Mouse (Mus musculus) liver, embryonic 12.5 days (tissue): ENCODE results near the gene Fmo2. TPM values are rescaled to one million over a fixed set of nuclear protein-coding genes. Genes with fewer than 3 reads are reported as not detected.

Source experiments
- ATAC-seq: fragments of 200-750 bp; cut with Nextera tagmentation; 2 replicates; pipeline ENCODE4 v1.8.0; 2017; ENCODE audit warnings: moderate number of reproducible peaks, mild to moderate bottlenecking, moderate library complexity
- H3K27ac ChIP-seq: fragments of 300-500 bp; sonication (generic); 2 replicates; pipeline ENCODE4 v1.5.1; 2016; ENCODE audit warnings: mild to moderate bottlenecking
- H3K27me3 ChIP-seq: fragments of 300-500 bp; sonication (generic); replicated peaks from 2 replicates; pipeline ENCODE4 v1.6.1; 2016; ENCODE audit warnings: mild to moderate bottlenecking, moderate library complexity
- H3K36me3 ChIP-seq: fragments of 300-500 bp; sonication (generic); 2 replicates; pipeline ENCODE4 v1.6.1; 2016; ENCODE audit warnings: mild to moderate bottlenecking, moderate library complexity
- H3K4me1 ChIP-seq: fragments of 300-500 bp; sonication (generic); 2 replicates; pipeline ENCODE4 v1.6.1; 2016
- H3K4me2 ChIP-seq: fragments of 300-500 bp; sonication (generic); 2 replicates; pipeline ENCODE4 v1.6.1; 2016; ENCODE audit warnings: mild to moderate bottlenecking, moderate library complexity
- H3K4me3 ChIP-seq: fragments of 300-500 bp; sonication (generic); 2 replicates; pipeline ENCODE4 v1.5.1; 2016; ENCODE audit warnings: mild to moderate bottlenecking, moderate library complexity
- H3K9ac ChIP-seq: fragments of 300-500 bp; sonication (generic); 2 replicates; pipeline ENCODE4 v1.6.1; 2016; ENCODE audit warnings: mild to moderate bottlenecking, moderate library complexity
- H3K9me3 ChIP-seq: fragments of 300-500 bp; sonication (generic); replicated peaks from 2 replicates; pipeline ENCODE4 v1.6.1; 2016; ENCODE audit warnings: mild to moderate bottlenecking, moderate library complexity
- WGBS: fragments of 180-500 bp; shearing (Covaris S2); methylation state at CpG from one replicate; pipeline ENCODE4 v1.1.7; 2016; ENCODE audit not compliant: insufficient replicate concordance; 5-methylcytosine and 5-hydroxymethylcytosine counted together
- polyA plus RNA-seq: library from polyadenylated mRNA; unstranded; fragments of >200 nt; fragmentation: Nextera tagmentation; extraction: Ambion mirVana; gene quantifications from 2 replicates; pipeline ENCODE4 v1.2.1, GENCODE M21; 2016

The Fmo2 gene
- polyA plus RNA-seq, 1 experiment from 2014 or later, result 0.07 TPM

GRCm38 (mm10) chr1:162930631-162931030 lies 32.1 kb upstream of the Fmo2 start:
- Histone ChIP-seq H3K27ac (no peak overlapping the region), H3K4me2 (no peak overlapping the region), H3K27me3 (no peaks in the 10 kb centered on the region), H3K4me1 (no peaks in the 10 kb centered on the region), H3K36me3 (no peaks in the 10 kb centered on the region), H3K4me3 (no peak overlapping the region), H3K9ac (no peak overlapping the region), H3K9me3 (no peaks in the 10 kb centered on the region)
- 48% methylated on average over 2 of the region's 2 CpGs for WGBS
- ATAC-seq, result no peak

DNA sequence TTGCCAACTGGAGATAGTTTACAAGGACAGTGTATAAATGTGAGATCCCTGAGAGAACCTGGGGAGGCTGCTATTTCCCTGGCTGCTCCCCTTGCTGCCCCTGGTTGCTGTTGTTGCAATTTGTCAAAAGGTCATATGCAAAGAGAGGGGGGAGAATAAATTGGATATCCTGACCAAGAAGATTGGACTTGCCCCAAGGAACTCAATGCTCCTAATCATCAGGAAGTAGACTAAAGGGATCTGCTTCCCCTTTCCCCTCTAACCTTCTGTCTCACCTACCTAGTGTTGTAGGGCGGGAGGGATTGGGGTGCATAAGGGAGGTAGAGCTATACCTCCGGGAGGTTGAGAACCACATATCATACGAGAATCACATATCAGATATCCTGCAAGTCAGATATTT lies 30.6 kb upstream of the Fmo2 start:
- WGBS, result 61% methylated on average over 3 of the region's 3 CpGs
- no peak overlapping the region for H3K4me3 ChIP-seq
- no peak overlapping the region for H3K4me2 ChIP-seq
- H3K27ac ChIP-seq, result no peak overlapping the region
- H3K36me3 ChIP-seq, result no peaks in the 10 kb centered on the region
- H3K9ac ChIP-seq, result no peak overlapping the region
- H3K9me3 ChIP-seq, result no peaks in the 10 kb centered on the region
- ATAC-seq, result no peak
- no peaks in the 10 kb centered on the region for H3K27me3 ChIP-seq
- H3K4me1 ChIP-seq, result no peaks in the 10 kb centered on the region

- ATAC-seq, result no peak
- H3K36me3 ChIP-seq, result no peaks in the 10 kb centered on the region
- H3K4me1 ChIP-seq, result no peaks in the 10 kb centered on the region
- H3K27me3 ChIP-seq, result no peaks in the 10 kb centered on the region
- WGBS, result 25% methylated on average over 1 of the region's 1 CpGs
- H3K27ac ChIP-seq, result no peak overlapping the region
- no peaks in the 10 kb centered on the region for H3K9me3 ChIP-seq
- H3K4me3 ChIP-seq, result no peak overlapping the region
- no peak overlapping the region for H3K9ac ChIP-seq
- H3K4me2 ChIP-seq, result no peak overlapping the region
Observed at GRCm38 (mm10) chr1:162925121-162925520, 26.6 kb upstream of the Fmo2 start.

- no peaks in the 10 kb centered on the region for H3K9me3 ChIP-seq
- no peaks in the 10 kb centered on the region for H3K36me3 ChIP-seq
- WGBS, result 63% methylated on average over 8 of the region's 8 CpGs
- H3K4me1 ChIP-seq, result no peaks in the 10 kb centered on the region
- no peak overlapping the region for H3K9ac ChIP-seq
- no peak overlapping the region for H3K4me2 ChIP-seq
- H3K27me3 ChIP-seq, result no peaks in the 10 kb centered on the region
- H3K27ac ChIP-seq, result no peak overlapping the region
- H3K4me3 ChIP-seq, result no peak overlapping the region
- ATAC-seq, result no peak
Observed at GRCm38 (mm10) chr1:162916661-162917060, 18.1 kb upstream of the Fmo2 start.

GRCm38 (mm10) chr1:162914932-162915556 lies 16.5 kb upstream of the Fmo2 start:
- no peaks in the 10 kb centered on the region for H3K27me3 ChIP-seq
- H3K4me1 ChIP-seq, result no peaks in the 10 kb centered on the region
- H3K36me3 ChIP-seq, result no peaks in the 10 kb centered on the region
- WGBS, result 72% methylated on average over 4 of the region's 4 CpGs
- no peak for ATAC-seq
- no peak overlapping the region for H3K4me2 ChIP-seq
- no peak overlapping the region for H3K9ac ChIP-seq
- H3K4me3 ChIP-seq, result no peak overlapping the region
- no peaks in the 10 kb centered on the region for H3K9me3 ChIP-seq
- no peak overlapping the region for H3K27ac ChIP-seq

DNA sequence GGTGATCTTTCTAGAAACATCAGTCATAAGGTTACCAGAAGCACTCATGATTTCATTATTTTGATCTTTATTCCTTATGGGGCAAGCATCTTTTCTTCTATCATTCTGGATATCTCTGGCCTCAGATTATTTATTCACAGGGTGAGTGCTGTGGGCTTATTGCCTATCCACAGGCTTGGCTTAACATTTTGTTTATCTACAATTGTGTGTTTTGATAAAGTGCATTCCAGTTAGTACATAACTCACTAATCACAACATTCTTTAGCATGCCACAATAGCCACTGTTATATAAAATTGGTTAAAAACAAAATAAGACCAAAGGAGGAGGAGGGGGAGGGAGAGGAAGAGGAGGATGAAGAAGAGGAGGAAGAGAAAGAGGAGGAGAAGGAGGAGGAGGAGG lies 13.6 kb upstream of the Fmo2 start:
- H3K9me3 ChIP-seq, result no peaks in the 10 kb centered on the region
- no peaks in the 10 kb centered on the region for H3K36me3 ChIP-seq
- H3K4me3 ChIP-seq, result no peak overlapping the region
- H3K4me1 ChIP-seq, result no peaks in the 10 kb centered on the region
- no peak overlapping the region for H3K4me2 ChIP-seq
- H3K9ac ChIP-seq, result no peak overlapping the region
- H3K27ac ChIP-seq, result no peak overlapping the region
- ATAC-seq, result no peak
- H3K27me3 ChIP-seq, result no peaks in the 10 kb centered on the region

- no peak overlapping the region for H3K4me3 ChIP-seq
- no peaks in the 10 kb centered on the region for H3K36me3 ChIP-seq
- H3K4me1 ChIP-seq, result no peaks in the 10 kb centered on the region
- H3K9me3 ChIP-seq, result no peaks in the 10 kb centered on the region
- no peak overlapping the region for H3K27ac ChIP-seq
- no peak for ATAC-seq
- H3K27me3 ChIP-seq, result no peaks in the 10 kb centered on the region
- H3K4me2 ChIP-seq, result no peak overlapping the region
- H3K9ac ChIP-seq, result no peak overlapping the region
- WGBS, result 78% methylated on average over 4 of the region's 4 CpGs
Observed at GRCm38 (mm10) chr1:162901879-162902278, 3.4 kb upstream of the Fmo2 start.

- 35% methylated on average over 6 of the region's 6 CpGs for WGBS
- H3K36me3 ChIP-seq, result no peaks in the 10 kb centered on the region
- H3K27ac ChIP-seq, result no peak overlapping the region
- no peaks in the 10 kb centered on the region for H3K9me3 ChIP-seq
- H3K4me3 ChIP-seq, result no peak overlapping the region
- no peaks in the 10 kb centered on the region for H3K4me1 ChIP-seq
- no peak for ATAC-seq
- H3K4me2 ChIP-seq, result no peak overlapping the region
- no peaks in the 10 kb centered on the region for H3K27me3 ChIP-seq
- no peak overlapping the region for H3K9ac ChIP-seq
Observed at GRCm38 (mm10) chr1:162895900-162896299, 2.6 kb downstream of the Fmo2 start.

DNA sequence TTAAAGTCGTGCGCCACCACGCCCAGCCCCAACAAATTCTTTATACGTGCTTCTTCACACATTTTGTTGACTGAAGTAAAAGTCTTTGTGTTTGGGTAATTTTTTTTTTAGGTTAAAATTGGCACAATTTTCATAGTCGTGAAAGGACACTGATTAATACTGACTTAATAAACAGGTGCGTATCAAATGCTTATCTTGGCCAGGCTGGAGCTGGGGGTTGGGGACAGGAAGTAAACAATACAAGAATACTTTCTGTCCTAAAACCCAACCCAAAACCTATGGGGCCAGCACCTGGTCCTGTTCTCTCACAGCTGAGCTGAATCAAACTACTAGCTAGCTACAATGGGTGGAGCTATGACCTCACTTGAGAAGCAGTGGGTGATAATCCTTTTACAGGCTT lies 5.5 kb downstream of the Fmo2 start:
- no peaks in the 10 kb centered on the region for H3K4me1 ChIP-seq
- no peaks in the 10 kb centered on the region for H3K9me3 ChIP-seq
- ATAC-seq, result no peak
- WGBS, result 68% methylated on average over 6 of the region's 6 CpGs
- H3K9ac ChIP-seq, result no peak overlapping the region
- no peak overlapping the region for H3K27ac ChIP-seq
- no peak overlapping the region for H3K4me2 ChIP-seq
- H3K27me3 ChIP-seq, result no peaks in the 10 kb centered on the region
- no peak overlapping the region for H3K4me3 ChIP-seq
- no peaks in the 10 kb centered on the region for H3K36me3 ChIP-seq

- Histone ChIP-seq H3K27ac (no peak overlapping the region), H3K4me2 (no peak overlapping the region), H3K4me3 (no peak overlapping the region), H3K9me3 (no peaks in the 10 kb centered on the region), H3K4me1 (no peaks in the 10 kb centered on the region), H3K27me3 (no peaks in the 10 kb centered on the region), H3K36me3 (no peaks in the 10 kb centered on the region), H3K9ac (no peak overlapping the region)
- 43% methylated on average over 6 of the region's 6 CpGs for whole genome bisulfite sequencing
- peak; percentile 40; the same call in 1 of the 2 replicates for ATAC-seq
Observed at GRCm38 (mm10) chr1:162891980-162892451, 6.5 kb downstream of the Fmo2 start.

DNA sequence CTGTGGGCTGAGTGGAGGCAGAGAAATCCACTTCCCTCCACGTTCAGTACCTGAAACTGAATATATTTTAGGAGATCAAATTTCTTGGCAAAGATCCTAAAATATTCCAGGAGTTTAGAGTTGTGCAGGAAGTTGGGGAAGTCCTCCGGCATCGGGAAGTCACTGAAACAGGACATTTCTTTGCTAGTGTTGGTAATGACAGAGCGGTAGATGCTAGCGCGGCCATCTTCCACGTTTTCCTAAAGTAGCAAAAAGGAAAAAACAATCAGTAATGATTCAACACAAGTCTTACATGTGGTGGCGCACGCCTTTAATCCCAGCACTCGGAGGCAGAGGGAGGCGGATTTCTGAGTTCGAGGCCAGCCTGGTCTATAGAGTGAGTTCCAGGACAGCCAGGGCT lies 9.9 kb downstream of the Fmo2 start:
- no peaks in the 10 kb centered on the region for H3K36me3 ChIP-seq
- H3K4me2 ChIP-seq, result no peak overlapping the region
- H3K27me3 ChIP-seq, result no peaks in the 10 kb centered on the region
- no peaks in the 10 kb centered on the region for H3K4me1 ChIP-seq
- H3K4me3 ChIP-seq, result no peak overlapping the region
- no peak overlapping the region for H3K27ac ChIP-seq
- ATAC-seq, result no peak
- 79% methylated on average over 12 of the region's 12 CpGs for WGBS
- no peak overlapping the region for H3K9ac ChIP-seq
- no peaks in the 10 kb centered on the region for H3K9me3 ChIP-seq

DNA sequence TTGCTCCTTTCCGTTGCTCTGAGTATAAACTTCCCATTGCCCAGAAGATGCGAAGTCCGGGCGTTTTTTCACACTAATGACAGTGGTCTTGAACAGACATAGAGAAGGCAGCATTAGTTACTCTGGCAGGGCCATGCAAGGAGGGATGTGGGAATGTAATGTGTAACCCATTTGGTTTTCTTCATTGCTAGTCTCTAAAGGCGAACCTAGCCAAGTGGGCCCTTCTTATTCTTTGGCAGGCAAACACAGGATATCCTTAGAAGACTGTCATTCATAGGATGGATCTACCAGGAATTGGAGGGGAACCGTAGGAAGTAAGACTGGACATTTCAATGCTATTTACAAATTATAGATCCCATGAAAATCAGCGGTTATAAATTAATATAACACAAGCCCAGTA lies 10.9 kb downstream of the Fmo2 start:
- ATAC-seq, result no peak

GRCm38 (mm10) chr1:162886138-162886816 lies 12.2 kb downstream of the Fmo2 start:
- no peak overlapping the region for H3K4me2 ChIP-seq
- no peaks in the 10 kb centered on the region for H3K9me3 ChIP-seq
- no peaks in the 10 kb centered on the region for H3K27me3 ChIP-seq
- WGBS, result 70% methylated on average over 11 of the region's 11 CpGs
- H3K36me3 ChIP-seq, result no peaks in the 10 kb centered on the region
- H3K4me1 ChIP-seq, result no peaks in the 10 kb centered on the region
- ATAC-seq, result no peak
- H3K27ac ChIP-seq, result no peak overlapping the region
- no peak overlapping the region for H3K9ac ChIP-seq
- H3K4me3 ChIP-seq, result no peak overlapping the region

More for the DNA sequence above, 10.9 kb downstream of the Fmo2 start:
- WGBS, result 83% methylated on average over 7 of the region's 7 CpGs
- Histone ChIP-seq H3K4me1 (no peaks in the 10 kb centered on the region), H3K36me3 (no peaks in the 10 kb centered on the region), H3K27me3 (no peaks in the 10 kb centered on the region), H3K4me3 (no peak overlapping the region), H3K4me2 (no peak overlapping the region), H3K9ac (no peak overlapping the region), H3K9me3 (no peaks in the 10 kb centered on the region), H3K27ac (no peak overlapping the region)
